Mouse (Mus musculus) heart, adult 2 months (tissue): ENCODE data around the gene Dab1.

ENCODE experiments used
- CTCF ChIP-seq: fragments of 200-600 bp; IDR thresholded peaks from 2 replicates; pipeline ENCODE4 v1.8.1; 2022; ENCODE audit warnings: antibody characterized with exemption, mild to moderate bottlenecking, moderate library complexity
- POLR2A ChIP-seq: fragments of 200-500 bp; IDR thresholded peaks from 2 replicates; pipeline ENCODE4 v1.6.1; 2011; ENCODE audit warnings: mild to moderate bottlenecking, low read depth, low read length, control low read depth; ENCODE audit not compliant: insufficient read depth

- no peak for TF ChIP-seq POLR2A
- no peak for TF ChIP-seq CTCF
These were observed 92.2 kb downstream of the Dab1 start for GRCm38 (mm10) chr4:103711353-103711752.
